Mouse (Mus musculus): ENCODE results near the gene Cdh6.

Cdh6 gene

DNA sequence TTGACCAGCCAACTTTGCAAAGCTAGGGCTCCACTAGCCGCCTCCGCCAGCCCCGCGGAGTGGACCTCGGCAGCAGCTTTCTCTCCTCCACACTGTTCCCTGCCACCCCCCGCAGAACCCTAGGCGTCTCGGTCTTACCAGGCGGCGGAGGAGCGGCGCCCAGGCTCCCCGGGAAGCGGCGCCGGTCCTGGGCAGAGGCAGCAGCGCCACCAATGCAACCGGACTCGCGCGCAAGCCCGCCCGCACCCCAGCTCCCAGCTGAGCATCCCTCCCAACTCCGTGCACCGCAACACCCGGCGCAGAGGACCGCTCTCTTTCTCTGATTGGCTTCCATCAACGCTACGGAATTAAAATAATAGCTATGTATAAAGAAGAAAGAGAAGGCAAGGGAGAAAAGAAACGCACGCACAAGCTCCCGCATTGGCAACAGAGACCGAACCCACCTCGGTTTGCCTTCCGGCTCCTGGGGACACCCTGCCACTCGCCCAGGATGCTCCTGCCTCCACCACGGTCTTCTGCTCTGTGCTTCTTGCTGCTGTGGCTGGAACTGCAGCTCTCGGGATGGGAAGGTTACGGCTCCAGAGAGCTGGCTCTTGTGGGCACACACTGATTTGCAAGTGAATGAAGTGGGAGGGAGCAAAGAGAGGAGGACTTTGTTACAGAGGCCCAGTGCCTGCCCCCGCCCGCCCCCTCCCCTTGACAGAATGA lies at the start of gene Cdh6:
TSS of gene Cdh6 (minus strand) at position 605 of the 708 bp plus-strand sequence.
- no peak for DNase-seq (ENCODE audit: low spot score)

DNA sequence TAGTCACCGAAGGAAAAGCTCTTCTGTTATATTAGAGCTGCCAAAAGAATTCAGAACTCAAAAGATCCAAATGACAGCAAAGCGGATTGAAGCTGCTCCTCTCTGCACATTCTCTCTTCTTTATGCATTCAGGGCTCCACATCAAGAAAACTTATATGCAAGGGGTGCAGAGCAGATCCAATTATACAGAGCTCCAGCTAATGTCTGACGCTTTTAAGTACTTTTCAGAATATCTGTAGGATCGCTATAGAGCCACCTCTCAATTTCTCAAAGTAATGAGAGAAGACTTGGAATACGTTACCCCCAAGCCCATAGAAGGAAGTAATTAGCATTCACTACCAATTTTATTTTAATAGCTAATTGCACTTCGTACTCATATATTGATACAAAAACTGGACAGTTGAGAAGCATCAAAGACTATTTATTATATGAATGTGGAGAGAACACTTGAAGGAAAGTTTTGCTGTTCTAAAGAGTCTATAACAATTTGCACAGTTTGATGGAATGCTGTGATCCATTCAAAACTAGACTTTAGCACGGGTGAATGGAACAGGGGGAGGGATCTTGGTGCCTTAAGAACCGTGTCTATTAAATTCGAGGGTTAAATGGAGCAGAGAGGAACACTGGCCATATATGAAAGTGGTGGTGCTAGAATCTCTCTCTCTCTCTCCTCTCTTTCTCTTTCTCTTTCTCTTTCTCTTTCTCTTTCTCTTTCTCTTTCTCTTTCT lies 46.4 kb upstream of the Cdh6 start:
- DNase-seq (ENCODE audit: low spot score) = no peak

DNA sequence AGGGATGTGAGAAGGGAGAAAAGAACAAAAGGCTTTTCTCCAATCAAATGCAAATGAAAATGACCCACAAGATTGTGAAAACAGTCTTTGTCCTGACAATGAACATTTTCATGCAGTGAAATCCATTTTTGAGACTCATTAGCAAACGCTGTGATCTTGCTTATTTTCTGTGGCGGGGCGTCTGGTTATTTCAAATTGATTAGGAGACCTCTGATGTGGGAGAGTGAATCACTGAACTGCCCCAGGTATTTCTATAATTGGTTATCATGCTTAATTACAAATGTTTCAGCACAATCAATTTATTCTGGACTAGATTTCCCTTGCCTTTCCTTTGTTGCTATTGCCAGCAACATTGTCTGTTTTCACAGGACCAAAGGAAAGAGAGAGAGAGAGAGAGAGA lies 44.3 kb upstream of the Cdh6 start:
- no peak for DNase-seq (ENCODE audit: low spot score)

DNA sequence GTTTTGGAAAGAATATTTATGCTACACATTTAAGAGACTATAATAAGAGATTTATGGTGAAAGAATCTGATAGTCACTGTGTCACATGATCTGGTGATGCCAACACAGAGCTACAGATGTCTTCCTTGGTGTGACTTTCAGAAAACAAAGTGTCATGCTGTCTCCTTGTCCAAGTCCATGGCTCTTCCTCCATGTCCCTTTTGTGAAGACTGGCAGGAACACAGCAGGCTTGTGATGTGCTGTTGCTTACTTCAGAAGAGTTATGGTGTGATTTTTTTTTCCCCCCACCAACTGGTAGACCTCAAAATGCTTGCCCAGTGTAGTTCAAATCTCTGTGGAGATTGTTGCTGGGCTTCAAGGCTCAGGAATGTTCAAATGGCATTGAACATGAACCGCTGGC lies 43.7 kb upstream of the Cdh6 start:
- DNase-seq (ENCODE audit: low spot score) = no peak

DNA sequence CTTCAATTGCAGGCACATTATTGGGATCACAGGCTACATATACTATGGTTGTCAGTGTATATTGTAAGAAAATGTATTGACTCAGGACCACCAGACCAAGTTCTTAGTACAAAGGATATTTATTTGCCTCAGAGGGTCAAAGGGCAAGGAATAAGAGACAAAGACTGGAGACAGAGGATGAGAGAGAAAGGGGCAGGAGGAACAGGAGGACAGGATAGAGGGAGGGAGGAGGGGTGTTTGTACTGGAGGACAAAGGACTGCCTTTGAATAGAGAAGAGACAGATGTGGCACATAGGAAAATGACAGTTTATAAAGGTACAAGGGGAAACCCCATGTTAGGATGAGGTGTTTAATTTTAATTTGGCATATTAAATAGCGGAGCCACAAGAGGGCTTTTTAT lies 39.5 kb upstream of the Cdh6 start:
- DNase-seq (ENCODE audit: low spot score) = no peak

DNA sequence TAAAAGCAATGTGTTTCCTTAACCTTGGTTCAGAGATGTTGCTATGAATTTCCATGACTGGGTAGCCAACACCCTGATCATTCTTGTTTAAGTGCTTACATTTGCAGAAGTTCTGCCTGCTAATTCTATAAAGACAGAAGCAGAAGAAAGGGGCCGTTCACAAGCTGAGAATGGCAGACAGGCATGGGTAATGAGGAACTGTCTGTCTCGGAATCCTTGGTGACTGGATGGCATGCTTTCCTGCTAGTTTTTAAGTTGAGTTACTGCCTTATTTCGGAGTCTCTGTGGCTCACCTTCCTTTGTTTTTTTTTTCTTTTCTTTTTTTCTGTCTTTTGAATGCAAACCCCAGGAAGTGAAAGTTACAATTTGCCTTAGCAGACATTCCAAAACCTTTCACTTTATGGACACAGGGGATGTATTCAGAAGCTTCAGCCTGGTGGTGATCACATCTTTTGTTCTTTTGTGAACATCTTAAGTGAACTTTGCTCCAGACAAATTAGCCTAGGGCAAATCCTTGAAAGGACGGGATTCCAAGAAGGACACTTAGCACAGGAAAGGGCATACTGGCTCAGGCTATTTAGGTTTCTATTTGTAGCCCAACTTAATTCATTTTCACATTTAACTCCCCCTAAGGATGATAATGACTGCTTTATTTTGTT lies 38.7 kb upstream of the Cdh6 start:
- no peak for DNase-seq (ENCODE audit: low spot score)

DNA sequence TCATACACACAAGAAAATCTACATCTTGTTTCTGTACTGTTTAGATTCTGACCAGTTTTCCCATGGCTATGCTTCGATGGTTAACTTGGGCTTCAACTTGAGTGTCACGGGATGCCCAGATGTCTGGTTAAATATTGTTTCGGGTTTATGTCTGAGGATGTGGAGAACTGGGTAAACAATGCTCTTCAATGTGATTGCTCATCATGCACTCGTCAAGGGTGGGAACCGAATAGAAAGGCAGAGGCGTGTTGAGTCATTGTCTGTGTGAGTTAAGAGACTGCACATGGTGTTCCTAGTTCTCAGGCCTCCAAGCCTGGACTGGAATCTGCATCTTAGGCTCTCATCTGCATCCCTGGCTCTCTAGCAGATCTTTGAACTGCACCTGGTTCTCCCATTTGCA lies 36.7 kb upstream of the Cdh6 start:
- DNase-seq (ENCODE audit: low spot score) = no peak

DNA sequence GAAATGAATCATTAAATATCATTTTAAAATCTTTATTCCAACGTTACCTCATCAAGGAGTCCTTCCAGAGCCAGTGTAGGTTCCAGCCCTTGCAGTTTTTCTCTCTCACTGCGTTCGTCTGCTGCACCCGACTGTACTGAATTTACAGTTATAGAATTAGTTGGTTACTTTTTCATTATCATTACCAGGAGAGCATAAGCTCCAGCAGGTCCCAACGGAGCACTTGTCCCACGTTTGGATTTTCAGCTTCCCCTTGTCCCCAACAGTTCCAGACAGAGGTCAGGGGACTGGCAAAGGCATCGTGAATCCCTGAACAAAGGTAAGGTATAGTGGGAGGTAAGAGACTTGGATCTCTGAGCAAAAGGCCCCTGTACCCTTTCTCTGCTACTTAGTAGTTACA lies 35.2 kb upstream of the Cdh6 start:
- no peak for DNase-seq (ENCODE audit: low spot score)

DNA sequence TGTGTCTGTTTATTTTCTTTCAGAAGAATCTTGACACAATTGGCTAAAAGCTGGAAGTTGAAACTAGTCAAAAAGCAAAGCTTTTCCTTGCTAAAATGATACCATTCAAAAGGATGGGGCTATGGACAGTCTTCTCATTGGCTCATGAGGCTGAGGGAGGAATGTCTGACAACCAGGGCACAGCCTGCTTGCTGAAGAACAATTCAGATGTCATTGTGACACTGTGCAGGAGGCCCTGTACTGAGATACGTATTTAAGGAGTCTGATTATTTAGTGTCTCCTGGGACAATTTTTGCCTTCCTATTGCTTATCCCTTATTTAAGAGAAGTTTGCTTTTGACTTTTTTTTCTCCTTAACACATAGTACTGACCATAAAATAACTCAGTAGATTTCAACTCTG lies 22.8 kb upstream of the Cdh6 start:
- no peak for DNase-seq (ENCODE audit: low spot score)

DNA sequence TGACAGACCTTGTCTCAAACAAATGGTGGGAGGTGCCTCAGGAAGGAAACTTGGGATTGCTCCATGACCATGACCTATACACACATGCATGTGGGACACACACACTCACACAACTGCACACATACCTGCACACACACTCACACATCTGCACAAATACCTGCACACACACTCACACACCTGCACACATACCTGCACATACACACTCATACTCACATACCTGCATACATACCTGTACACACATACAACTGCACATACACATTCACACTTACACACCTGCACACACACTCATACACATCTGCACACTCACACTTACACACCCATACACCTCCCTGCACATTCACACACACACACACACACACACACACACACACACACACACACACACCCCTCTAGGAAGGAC lies 20.6 kb upstream of the Cdh6 start:
- DNase-seq (ENCODE audit: low spot score) = no peak

DNA sequence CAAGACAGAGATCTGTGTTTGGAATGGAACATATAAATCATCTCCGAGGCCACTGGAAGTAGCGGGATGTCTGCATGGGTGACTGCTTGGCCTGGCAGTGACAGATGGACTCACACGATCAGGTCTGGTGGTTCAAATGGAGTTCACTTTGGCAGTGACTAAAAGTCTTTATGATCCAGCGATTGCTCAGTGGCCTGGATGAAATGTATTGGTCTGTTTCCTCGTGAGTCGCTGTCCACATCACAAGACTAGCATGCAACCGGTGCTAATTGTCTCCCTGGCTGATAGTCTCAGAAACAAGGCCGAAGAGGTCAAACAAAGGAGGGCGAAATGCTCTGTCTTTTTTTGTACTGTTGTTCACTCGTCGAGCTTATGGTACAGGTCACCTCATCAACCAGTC lies 19.6 kb upstream of the Cdh6 start:
- no peak for DNase-seq (ENCODE audit: low spot score)

DNA sequence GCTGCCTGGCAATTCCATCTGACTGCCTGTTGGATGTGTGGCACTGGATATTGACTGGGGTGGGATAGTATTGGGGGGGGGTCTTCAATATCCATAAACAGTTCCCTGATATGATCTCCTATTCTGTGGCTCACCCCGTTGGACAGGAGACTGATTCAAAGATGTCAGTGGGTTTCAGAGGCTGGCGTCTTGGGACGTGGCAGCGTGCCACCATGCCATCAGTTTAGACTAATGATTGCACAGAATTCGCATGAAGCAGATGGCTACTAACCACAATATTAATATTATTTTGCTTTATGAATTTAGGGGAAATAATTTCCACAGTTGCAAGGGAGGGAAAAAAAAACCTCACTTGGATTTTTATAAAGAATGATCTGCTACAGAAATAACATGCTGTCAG lies 10.2 kb upstream of the Cdh6 start:
- no peak for DNase-seq (ENCODE audit: low spot score)

DNA sequence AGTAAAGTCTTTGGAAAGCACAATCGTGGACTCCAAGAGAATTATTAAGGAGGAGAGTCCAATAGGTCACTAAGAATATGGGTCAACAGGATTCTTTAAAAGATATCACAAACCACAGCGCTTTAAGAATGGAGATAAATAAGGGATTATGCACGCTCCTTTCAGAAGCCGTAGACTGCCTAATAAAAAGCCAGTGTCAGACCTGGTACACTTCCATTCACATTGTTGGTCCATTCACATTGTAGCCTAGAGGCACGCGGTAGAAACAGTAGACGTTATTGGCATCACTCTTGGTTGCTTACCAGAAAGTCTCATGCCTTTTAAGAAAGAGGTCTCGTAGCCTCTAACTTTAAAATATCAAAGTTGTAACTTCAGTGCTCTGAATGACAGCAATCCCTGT lies 8.0 kb upstream of the Cdh6 start:
- DNase-seq (ENCODE audit: low spot score) = no peak

DNA sequence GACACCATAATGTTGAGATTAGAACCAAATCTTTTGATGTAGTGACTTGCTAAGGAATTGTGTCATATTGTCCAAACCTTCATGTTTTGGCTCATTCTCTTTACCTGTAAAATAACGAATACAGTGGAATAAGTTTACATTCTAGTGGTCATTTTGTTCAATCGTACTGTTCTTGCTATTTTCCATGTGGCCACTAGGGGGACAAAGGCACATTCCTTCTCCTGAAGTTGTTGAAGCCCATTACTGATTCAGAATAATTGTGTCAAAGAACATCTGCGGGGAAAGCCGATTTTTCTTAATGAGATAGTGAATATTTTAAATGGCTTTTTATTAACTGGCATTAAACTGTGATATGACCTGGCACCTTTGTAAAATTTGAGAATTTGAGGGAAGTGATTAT lies 7.5 kb upstream of the Cdh6 start:
- no peak for DNase-seq (ENCODE audit: low spot score)

DNA sequence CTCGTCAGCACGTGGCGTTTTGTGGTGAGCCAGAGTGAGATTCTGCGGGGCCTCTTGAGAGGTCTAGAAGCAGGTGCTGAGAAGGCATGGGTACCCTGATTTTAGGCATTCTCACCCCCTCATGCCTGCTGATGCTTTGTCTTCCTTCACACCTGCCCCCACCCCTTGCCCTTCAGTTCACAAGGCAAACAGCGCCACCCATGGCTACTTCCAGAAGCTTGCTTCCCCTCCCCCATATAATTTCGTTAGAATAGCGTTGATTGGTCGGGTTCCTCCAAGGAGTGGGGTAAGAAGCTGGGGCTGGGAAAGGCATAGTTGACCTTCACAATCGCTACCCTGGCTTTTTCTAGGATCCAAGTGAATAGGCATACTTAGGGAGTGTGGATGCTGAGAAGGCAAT lies 2.5 kb upstream of the Cdh6 start:
- no peak for DNase-seq (ENCODE audit: low spot score)

DNA sequence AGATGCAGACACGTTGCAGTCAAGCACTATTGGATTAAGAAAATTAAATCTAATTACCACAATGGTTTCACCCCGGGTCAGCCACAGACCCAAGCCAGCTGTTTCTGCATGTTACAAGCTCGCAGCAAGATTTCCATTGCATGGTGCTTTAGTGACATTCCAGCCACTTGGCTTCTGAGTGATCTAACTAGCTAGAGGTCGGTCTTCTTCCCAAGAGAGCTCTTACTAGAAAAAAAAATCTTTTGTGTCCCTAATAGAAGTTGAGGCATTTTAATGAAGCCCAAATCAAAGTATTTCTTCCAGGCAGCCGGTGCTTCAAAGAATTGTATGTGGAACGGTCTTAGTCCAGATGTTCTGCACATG lies 1.1 kb upstream of the Cdh6 start:
- no peak for DNase-seq (ENCODE audit: low spot score)

DNA sequence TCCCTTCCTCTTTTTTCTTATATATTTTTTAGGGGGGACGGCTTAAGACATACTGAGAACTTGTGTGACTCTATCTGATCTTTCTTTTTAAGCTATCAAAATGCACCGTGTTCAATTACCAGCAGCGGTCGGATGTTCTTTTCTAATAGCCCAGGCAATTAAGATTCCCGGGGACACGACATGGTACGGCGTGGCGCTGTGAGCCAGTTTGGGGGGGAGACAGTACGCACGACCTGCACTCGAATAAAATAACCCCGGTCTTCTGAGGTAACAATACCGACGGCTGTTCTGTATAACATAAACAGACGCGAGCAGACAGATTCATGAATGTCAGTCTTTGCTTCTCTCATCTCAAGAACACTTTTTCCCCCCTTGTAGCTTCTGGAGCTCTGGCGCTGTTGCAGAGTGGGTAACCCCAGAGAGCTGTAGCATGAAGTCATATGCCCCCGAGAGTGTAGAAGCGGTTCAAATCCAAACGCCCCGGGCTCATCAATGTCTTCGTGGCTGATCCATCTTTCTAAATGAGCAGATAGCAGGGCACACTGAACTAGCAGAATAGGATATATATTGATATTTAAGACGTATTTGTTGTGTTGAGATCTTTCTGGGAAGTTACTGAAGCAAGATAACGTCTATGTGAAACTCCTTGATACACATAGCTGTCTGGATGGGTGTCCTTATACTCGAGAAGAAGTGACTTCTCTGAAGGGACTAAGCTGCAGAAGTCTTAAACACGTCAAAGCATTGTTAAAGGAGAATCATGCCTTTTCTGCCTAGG lies 554 bp upstream of the Cdh6 start:
- DNase-seq (ENCODE audit: low spot score) = no peak

DNA sequence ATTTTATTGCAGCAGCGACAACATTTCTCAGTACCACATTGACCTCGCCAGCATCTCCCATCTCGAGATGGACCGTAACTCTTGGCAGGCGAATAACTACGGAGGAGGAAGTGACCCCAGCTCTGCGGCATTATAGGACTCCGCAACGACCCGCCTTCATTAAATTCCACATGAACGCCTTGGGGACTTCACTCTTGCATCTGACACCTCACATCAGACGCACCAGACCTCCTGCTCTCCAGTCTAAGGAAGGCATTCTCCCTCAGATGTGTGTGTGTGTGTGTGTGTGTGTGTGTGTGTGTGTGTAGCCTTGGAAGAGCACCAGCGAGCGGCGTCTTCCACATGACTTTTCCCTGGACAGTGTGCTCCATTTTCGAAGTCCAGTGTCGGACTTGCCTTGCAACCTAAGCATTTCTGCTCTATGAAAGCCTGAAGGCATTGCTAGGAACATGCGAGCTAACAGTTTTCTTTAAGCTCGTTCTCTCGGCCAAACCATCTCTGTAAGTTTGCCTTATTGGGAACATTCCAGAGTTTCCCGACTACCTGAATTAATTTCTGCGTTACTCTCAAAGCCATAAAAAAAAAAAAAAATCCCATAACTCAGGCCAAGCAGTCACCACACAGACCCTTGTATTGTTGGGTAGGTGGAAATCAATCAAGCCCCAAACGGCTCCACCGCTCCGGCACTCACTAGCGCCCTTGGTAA lies 957 bp downstream of the Cdh6 start:
- no peak for DNase-seq (ENCODE audit: low spot score)

DNA sequence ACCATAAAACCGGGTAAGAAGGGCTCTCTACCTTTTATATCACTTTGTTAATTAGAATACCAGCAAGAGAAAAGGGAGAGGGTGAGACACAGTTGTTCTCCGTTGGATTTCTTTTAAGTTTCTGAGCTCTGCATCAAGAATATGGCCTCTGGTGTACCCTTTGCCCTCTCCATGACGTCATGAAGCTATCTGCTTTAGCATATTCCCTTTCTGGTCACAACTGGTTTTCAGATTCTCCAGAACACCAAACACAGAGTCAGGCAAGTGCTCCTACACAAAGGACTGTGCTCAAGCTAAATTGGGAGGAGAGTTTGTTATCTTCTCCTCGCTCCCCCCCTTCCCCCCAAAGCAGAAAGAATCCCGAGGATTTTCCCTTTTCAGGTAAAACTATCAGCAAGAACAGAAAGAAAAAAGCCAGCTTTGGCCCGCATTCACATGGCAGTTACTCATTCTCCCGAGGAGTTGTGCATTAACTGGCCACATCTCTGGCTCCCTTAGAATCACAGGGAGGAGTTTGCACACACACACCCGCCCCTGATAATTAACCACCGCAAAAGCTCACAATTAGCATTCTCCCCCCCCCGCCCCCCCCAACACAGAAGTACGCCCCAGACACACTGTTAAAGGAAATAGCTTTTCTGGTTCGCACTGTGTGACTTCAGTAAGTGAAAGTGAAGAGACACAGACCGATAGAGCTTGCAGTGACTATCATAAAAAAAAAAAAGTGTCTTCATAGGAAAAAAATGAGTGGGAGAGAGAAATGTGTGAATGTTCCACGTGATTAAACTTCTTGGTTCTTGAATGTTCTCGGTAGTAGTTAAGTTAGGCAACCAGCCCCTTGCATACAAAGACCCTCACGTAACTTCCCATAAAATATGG lies 1.8 kb downstream of the Cdh6 start:
- no peak for DNase-seq (ENCODE audit: low spot score)

DNA sequence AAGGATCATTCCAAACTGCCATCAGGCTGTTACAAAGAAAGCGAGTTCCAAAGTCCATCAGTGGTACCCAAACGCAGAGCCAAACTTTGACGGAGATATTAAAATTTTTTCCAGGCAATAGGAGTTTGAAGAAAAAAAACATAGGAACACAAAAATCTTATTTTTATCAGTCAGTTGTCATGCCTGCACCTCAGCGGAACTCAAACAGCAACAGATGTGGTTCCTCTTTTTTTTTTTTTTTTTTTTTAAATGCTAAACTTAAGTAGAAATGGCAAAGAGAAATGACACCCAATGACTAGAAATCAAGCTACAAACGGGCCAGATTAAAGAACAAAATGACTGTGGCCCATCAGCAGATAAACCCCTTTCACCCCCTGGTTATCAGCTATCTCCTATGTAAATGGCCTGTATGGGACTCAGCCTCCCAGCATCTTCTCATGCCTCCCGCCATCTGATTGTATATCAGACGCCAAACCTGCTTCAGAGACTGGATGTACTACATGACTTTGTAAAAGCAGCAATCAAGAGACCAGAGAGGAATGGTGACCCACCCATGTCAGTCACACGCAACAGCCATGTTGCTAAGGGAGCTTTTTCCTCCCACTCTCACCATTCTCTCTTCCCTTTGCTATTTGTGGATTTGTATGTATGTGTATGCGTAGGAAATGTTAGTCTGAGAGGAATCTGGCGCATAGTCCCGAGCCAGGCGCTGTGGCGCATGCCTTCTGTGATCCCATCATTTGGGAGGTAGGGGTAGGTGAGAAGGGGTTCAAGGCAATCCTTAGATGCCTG lies 8.2 kb downstream of the Cdh6 start:
- DNase-seq (ENCODE audit: low spot score) = no peak

Data from spleen, adult 12 weeks (tissue).